ENCODE assay signal across 25 mouse cellular contexts in the genomic region with DNA sequence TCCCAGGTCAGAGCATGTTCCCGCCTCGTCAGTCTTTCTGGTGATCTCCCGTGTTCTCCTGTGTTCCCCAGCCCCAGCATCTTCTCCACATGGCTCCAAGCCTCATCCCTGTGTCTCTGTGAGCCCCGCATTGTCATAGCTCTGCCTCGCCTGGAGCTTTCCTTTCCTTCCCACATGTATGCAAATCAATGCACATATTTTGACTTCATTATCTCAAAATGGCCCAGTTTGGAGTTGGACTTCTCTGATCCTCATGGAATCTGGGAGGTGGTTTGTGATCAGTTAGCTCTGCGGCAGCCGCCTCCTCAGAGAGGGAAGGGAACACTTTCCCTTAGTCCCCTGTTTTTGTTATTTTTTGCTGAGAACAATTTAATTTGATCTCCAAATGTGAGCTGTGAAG.
DNase-seq lines count a peak whose midpoint lies in the region; TF ChIP-seq lines count a peak whose summit lies in the region.
"Had no signal": no experiment of that assay in that cellular context is flagged by ENCODE, and none has a peak within 500 bp of the region (broad histone marks: within the 10 kb centered on the region; RNA-seq: fewer than 3 reads in every experiment).

No protein-coding gene starts in this region.

- no peak for TF ChIP-seq CTCF in layer of hippocampus, adult 2 months (conservative IDR thresholded peaks at IDR 0.05)
- TF ChIP-seq CTCF in left cerebral cortex, adult 2 months (IDR thresholded peaks at IDR 0.05) = no peak
- no peak for TF ChIP-seq CTCF in gastrocnemius, adult 2 months (IDR thresholded peaks at IDR 0.05)

- intact Hi-C loops in left cerebral cortex, adult 2 months (cut with DNase I) = no loop called here
- intact Hi-C loops in gastrocnemius, adult 2 months (cut with DNase I) = no loop called here

- no peak overlapping the region for H3K4me3 ChIP-seq in layer of hippocampus, adult 2 months
- no peak overlapping the region for H3K4me3 ChIP-seq in left cerebral cortex, adult 2 months
- no peak overlapping the region for H3K4me3 ChIP-seq in gastrocnemius, adult 2 months
- H3K4me3 ChIP-seq: heart, embryonic 10.5 days; limb, embryonic 10.5 days; liver, embryonic 15.5 days; lung, embryonic 15.5 days; midbrain, embryonic 15.5 days; neural tube, embryonic 12.5 days had no signal

- peak overlapping the region; percentile 75 for H3K27ac ChIP-seq in layer of hippocampus, adult 2 months
- H3K27ac ChIP-seq in left cerebral cortex, adult 2 months = peak overlapping the region; percentile 84
- H3K27ac ChIP-seq in gastrocnemius, adult 2 months = no peak overlapping the region
- H3K27ac ChIP-seq: heart, embryonic 10.5 days; hindbrain, embryonic 14.5 days; kidney, postnatal 0 days; limb, embryonic 10.5 days; liver, embryonic 15.5 days; lung, embryonic 15.5 days; macrophage; midbrain, embryonic 15.5 days; neural tube, embryonic 12.5 days had no signal

- DNase-seq in layer of hippocampus, adult 2 months (ENCODE audit: low spot score in 2 of 2) = peak; percentile 30 to 75
- DNase-seq in layer of hippocampus, postnatal 25 days (ENCODE audit: extremely low spot score in 1 of 2, low spot score in 1 of 2) = no peak
- DNase-seq in frontal cortex, adult 2 months (ENCODE audit: extremely low spot score in 1 of 2, low spot score in 1 of 2) = peak; percentile 50 to 79
- DNase-seq in left cerebral cortex, adult 2 months (ENCODE audit: extremely low spot score in 1 of 2, low spot score in 2 of 2) = peak in 1 of 2 experiments; percentile 37
- DNase-seq in right cerebral cortex, postnatal 36 days (ENCODE audit: low spot score in 2 of 2) = peak; percentile 26 to 73
- DNase-seq in thymus, postnatal 0 days (ENCODE audit: low spot score) = no peak
- DNase-seq in gastrocnemius, adult 2 months = no peak
- DNase-seq: adrenal gland, adult 2 months; cerebellum, adult 18-20 months; cerebellum, postnatal 25 days; embryo, embryonic 11 days; heart, postnatal 4 days; kidney, adult 2 months; liver; spleen, adult 18-20 months; thymus, postnatal 25 days had no signal

Comparison
In these comparisons a context has a peak if more than half of its experiments do, and no peak if none do; other contexts are left out.
1. DNase-seq: peak in layer of hippocampus, adult 2 months (2 of 2), frontal cortex, adult 2 months (2 of 2) and right cerebral cortex, postnatal 36 days (2 of 2); none in layer of hippocampus, postnatal 25 days (0 of 2), thymus, postnatal 0 days (single experiment) and gastrocnemius, adult 2 months (single experiment).